Mouse (Mus musculus) ovary, postnatal 14 days (tissue): ENCODE measurements around the gene Gm48552.
A peak's percentile ranks its signal among the peaks of the same experiment; 100 is the strongest.

Experiments
- DNase-seq: peaks from one replicate; pipeline ENCODE4 v3.0.0; 2022; ENCODE audit warnings: low spot score

Gene Gm48552

GRCm38 (mm10) chr10:81362336-81362949, 26.4 kb upstream of the Gm48552 start:
- no peak for DNase-seq

GRCm38 (mm10) chr10:81363436-81364346, 25.1 kb upstream of the Gm48552 start:
- DNase-seq, result no peak

GRCm38 (mm10) chr10:81364666-81365065, 24.1 kb upstream of the Gm48552 start:
- DNase-seq, result no peak

- DNase-seq, result no peak
These were observed 23.7 kb upstream of the Gm48552 start for GRCm38 (mm10) chr10:81365073-81365472.

- DNase-seq, result no peak
These were observed 22.9 kb upstream of the Gm48552 start, which contains the start of gene 4930404N11Rik for GRCm38 (mm10) chr10:81365672-81366476. 4930404N11Rik (minus strand) TSS chr10:81365816.

- DNase-seq, result no peak
These were observed 22.2 kb upstream of the Gm48552 start for GRCm38 (mm10) chr10:81366477-81367206.

- DNase-seq, result no peak
These were observed 21.7 kb upstream of the Gm48552 start for GRCm38 (mm10) chr10:81367207-81367495.

- no peak for DNase-seq
These were observed 13.5 kb upstream of the Gm48552 start for GRCm38 (mm10) chr10:81375322-81375721.

GRCm38 (mm10) chr10:81376561-81377361, 12.0 kb upstream of the Gm48552 start:
- DNase-seq, result no peak

GRCm38 (mm10) chr10:81377362-81377664, 11.5 kb upstream of the Gm48552 start:
- no peak for DNase-seq

GRCm38 (mm10) chr10:81377793-81378552, 10.8 kb upstream of the Gm48552 start, which contains the start of gene Fzr1:
Fzr1 (minus strand) TSS chr10:81378516.
- no peak for DNase-seq

GRCm38 (mm10) chr10:81378553-81379182, 10.1 kb upstream of the Gm48552 start:
- peak; percentile 100 for DNase-seq

GRCm38 (mm10) chr10:81379183-81379553, 9.6 kb upstream of the Gm48552 start:
- no peak for DNase-seq

- no peak for DNase-seq
These were observed 8.9 kb upstream of the Gm48552 start for GRCm38 (mm10) chr10:81379809-81380378.

- no peak for DNase-seq
These were observed 6.8 kb upstream of the Gm48552 start for GRCm38 (mm10) chr10:81382039-81382438.

- DNase-seq, result peak; percentile 99
These were observed 4.8 kb upstream of the Gm48552 start, which contains the start of the genes Dohh and Gm48551 for GRCm38 (mm10) chr10:81383802-81384604. Dohh (plus strand) TSS chr10:81384428. Gm48551 (plus strand) TSS chr10:81384466.

GRCm38 (mm10) chr10:81384605-81384982, 4.2 kb upstream of the Gm48552 start:
- no peak for DNase-seq

GRCm38 (mm10) chr10:81385603-81386306, 3.0 kb upstream of the Gm48552 start:
- DNase-seq, result no peak
